Mouse (Mus musculus) kidney, postnatal 0 days (tissue): ENCODE measurements around the gene Tle3. TPM values are rescaled to one million over a fixed set of nuclear protein-coding genes. Genes with fewer than 3 reads are reported as not detected.
A peak's percentile ranks its signal among the peaks of the same experiment; 100 is the strongest.

ENCODE experiments used
- ATAC-seq: fragments of 200-750 bp; cut with Nextera tagmentation; replicated peaks from 2 replicates; pipeline ENCODE4 v1.8.0; 2017; ENCODE audit warnings: low read depth, moderate number of reproducible peaks, moderate TSS enrichment, moderate library complexity; ENCODE audit not compliant: low FRiP score
- DNase-seq: peaks from one replicate; pipeline ENCODE4 v3.0.0-alpha.2; 2016; ENCODE audit warnings: low spot score
- H3K27ac ChIP-seq: fragments of 300-500 bp; sonication (generic); 2 replicates; pipeline ENCODE4 v1.5.1; 2014; ENCODE audit warnings: mild to moderate bottlenecking
- H3K27me3 ChIP-seq: fragments of 300-500 bp; sonication (generic); 2 replicates; pipeline ENCODE4 v1.6.1; 2014; ENCODE audit warnings: low read length, mixed read lengths; ENCODE audit not compliant: insufficient read depth
- H3K36me3 ChIP-seq: fragments of 300-500 bp; sonication (generic); 2 replicates; pipeline ENCODE4 v1.6.1; 2014; ENCODE audit warnings: low read length, mixed read lengths; ENCODE audit not compliant: insufficient read depth
- H3K4me1 ChIP-seq: fragments of 300-500 bp; sonication (generic); replicated peaks from 2 replicates; pipeline ENCODE4 v1.6.1; 2014; ENCODE audit warnings: antibody characterized with exemption, low read length, mixed read lengths; ENCODE audit not compliant: insufficient read depth
- H3K4me2 ChIP-seq: fragments of 300-500 bp; sonication (generic); 2 replicates; pipeline ENCODE4 v1.6.1; 2014; ENCODE audit warnings: mild to moderate bottlenecking, low read length, moderate library complexity, mixed read lengths
- H3K4me3 ChIP-seq: fragments of 300-500 bp; sonication (generic); replicated peaks from 2 replicates; pipeline ENCODE4 v1.5.1; 2014; ENCODE audit warnings: low read depth, low read length
- H3K9ac ChIP-seq: fragments of 300-500 bp; sonication (generic); 2 replicates; pipeline ENCODE4 v1.6.1; 2014; ENCODE audit warnings: low read depth, low read length
- H3K9me3 ChIP-seq: fragments of 300-500 bp; sonication (generic); replicated peaks from 2 replicates; pipeline ENCODE4 v1.6.1; 2016; ENCODE audit warnings: low read length, inconsistent platforms, mixed read lengths
- CTCF ChIP-seq: IDR thresholded peaks from 2 replicates; pipeline ENCODE4 v1.5.1; 2016; ENCODE audit warnings: antibody characterized with exemption, low read depth, mild to moderate bottlenecking, moderate library complexity
- WGBS: fragments of 180-500 bp; shearing (Covaris S2); extraction: QIAGEN DNeasy Blood & Tissue Kit; methylation state at CpG from one replicate; pipeline ENCODE4 v1.1.7; 2014; 5-methylcytosine and 5-hydroxymethylcytosine counted together
- polyA plus RNA-seq: library from polyadenylated mRNA; unstranded; fragments of >200 nt; fragmentation: Nextera tagmentation; extraction: Ambion mirVana; gene quantifications from 2 replicates; pipeline ENCODE4 v1.2.1, GENCODE M21; 2015

Gene Tle3
- polyA plus RNA-seq, 1 experiment from 2014 or later: 22.0 TPM

GRCm38 (mm10) chr9:61326922-61327321, 45.2 kb upstream of the Tle3 start:
- DNase-seq (no peak), ATAC-seq (no peak)
- TF ChIP-seq CTCF: no peak
- H3K4me2 ChIP-seq: no peak overlapping the region
- H3K36me3 ChIP-seq: no peaks in the 10 kb centered on the region
- H3K9ac ChIP-seq: no peak overlapping the region
- H3K27ac ChIP-seq: no peak overlapping the region
- no peak overlapping the region for H3K4me3 ChIP-seq
- no peaks in the 10 kb centered on the region for H3K9me3 ChIP-seq
- no peaks in the 10 kb centered on the region for H3K4me1 ChIP-seq
- WGBS: 81% methylated on average over 8 of the region's 8 CpGs
- peaks cover 4% of the 10 kb centered on the region; the same call in 1 of the 2 replicates for H3K27me3 ChIP-seq

DNA sequence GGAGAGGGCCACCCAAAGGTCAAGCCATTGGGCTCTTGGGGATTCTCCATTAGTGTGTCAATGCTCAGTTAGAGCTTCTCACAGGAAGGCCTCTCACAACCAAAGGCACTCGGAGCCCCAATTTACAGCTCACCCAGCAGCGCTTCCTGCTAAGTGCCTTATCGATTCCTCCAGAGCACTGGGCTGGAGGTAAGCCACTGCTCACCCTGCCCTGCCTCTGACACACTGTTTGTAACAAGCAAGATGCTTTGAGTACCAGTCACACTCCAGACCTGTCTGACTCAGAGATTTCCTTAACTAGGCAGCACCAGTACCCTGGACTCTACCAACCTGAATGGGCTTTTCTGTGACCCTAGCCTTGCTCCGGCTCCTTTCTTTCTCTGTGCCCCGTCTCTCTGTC, 44.0 kb upstream of the Tle3 start:
- no peak for TF ChIP-seq CTCF
- H3K27me3 ChIP-seq: peaks cover 4% of the 10 kb centered on the region; the same call in 1 of the 2 replicates
- H3K9me3 ChIP-seq: no peaks in the 10 kb centered on the region
- H3K4me1 ChIP-seq: no peaks in the 10 kb centered on the region; the same call in 1 of the 2 replicates
- no peak overlapping the region for H3K9ac ChIP-seq
- ATAC-seq (no peak), DNase-seq (no peak)
- H3K36me3 ChIP-seq: no peaks in the 10 kb centered on the region
- H3K27ac ChIP-seq: no peak overlapping the region
- WGBS: 80% methylated on average over 5 of the region's 5 CpGs
- H3K4me3 ChIP-seq: no peak overlapping the region
- no peak overlapping the region for H3K4me2 ChIP-seq

GRCm38 (mm10) chr9:61330747-61331146, 41.4 kb upstream of the Tle3 start:
- Histone ChIP-seq H3K36me3 (no peaks in the 10 kb centered on the region), H3K9ac (no peak overlapping the region), H3K4me3 (no peak overlapping the region), H3K4me2 (no peak overlapping the region), H3K27ac (no peak overlapping the region), H3K27me3 (peaks cover 4% of the 10 kb centered on the region; the same call in 1 of the 2 replicates), H3K4me1 (no peaks in the 10 kb centered on the region; the same call in 1 of the 2 replicates), H3K9me3 (no peaks in the 10 kb centered on the region)
- no peak for ATAC-seq
- no peak for DNase-seq
- WGBS: 86% methylated on average over 9 of the region's 9 CpGs
- TF ChIP-seq CTCF: no peak

- H3K4me3 ChIP-seq: no peak overlapping the region
- H3K27ac ChIP-seq: no peak overlapping the region
- no peaks in the 10 kb centered on the region; the same call in 1 of the 2 replicates for H3K27me3 ChIP-seq
- no peak for DNase-seq
- no peak overlapping the region for H3K4me2 ChIP-seq
- 86% methylated on average over 7 of the region's 7 CpGs for WGBS
- H3K36me3 ChIP-seq: no peaks in the 10 kb centered on the region
- TF ChIP-seq CTCF: no peak
- H3K4me1 ChIP-seq: peaks cover 6% of the 10 kb centered on the region; the same call in 1 of the 2 replicates
- H3K9me3 ChIP-seq: no peaks in the 10 kb centered on the region
- no peak overlapping the region for H3K9ac ChIP-seq
- ATAC-seq: no peak
Measured at GRCm38 (mm10) chr9:61332226-61332936, 39.8 kb upstream of the Tle3 start.

DNA sequence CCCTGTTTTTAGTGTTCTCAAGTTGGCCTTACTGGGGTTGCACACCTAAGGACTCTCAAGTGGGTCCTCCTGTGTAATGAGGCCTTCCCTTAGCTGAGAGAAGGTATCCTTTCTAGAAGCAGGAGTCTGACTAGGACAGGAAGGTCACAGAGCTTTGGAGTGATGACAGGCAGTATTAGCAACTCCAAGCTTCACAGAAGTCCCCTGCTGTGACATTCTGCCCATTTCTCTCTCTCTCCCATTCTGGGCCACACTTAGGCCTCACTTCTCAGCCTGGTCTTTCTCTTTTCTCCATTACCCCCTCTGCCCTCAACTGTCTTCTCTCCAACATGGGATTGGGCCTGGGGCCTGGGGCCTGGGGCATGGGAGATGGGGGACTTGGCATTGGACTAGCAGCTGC, 36.0 kb upstream of the Tle3 start:
- Histone ChIP-seq H3K4me3 (no peak overlapping the region), H3K9ac (no peak overlapping the region), H3K9me3 (no peaks in the 10 kb centered on the region), H3K4me2 (no peak overlapping the region), H3K27ac (no peak overlapping the region), H3K36me3 (no peaks in the 10 kb centered on the region), H3K4me1 (peaks cover 8% of the 10 kb centered on the region; the same call in 1 of the 2 replicates), H3K27me3 (no peaks in the 10 kb centered on the region; the same call in none of the 2 replicates)
- ATAC-seq (no peak), DNase-seq (no peak)
- no peak for TF ChIP-seq CTCF

- TF ChIP-seq CTCF: no peak
- H3K27me3 ChIP-seq: no peaks in the 10 kb centered on the region; the same call in none of the 2 replicates
- no peaks in the 10 kb centered on the region for H3K9me3 ChIP-seq
- H3K36me3 ChIP-seq: no peaks in the 10 kb centered on the region
- H3K27ac ChIP-seq: no peak overlapping the region
- H3K4me1 ChIP-seq: peaks cover 8% of the 10 kb centered on the region; the same call in 1 of the 2 replicates
- peak; percentile 91 for DNase-seq
- no peak overlapping the region for H3K9ac ChIP-seq
- WGBS: 21% methylated on average over 17 of the region's 17 CpGs
- no peak overlapping the region; the same call in 1 of the 2 replicates for H3K4me2 ChIP-seq
- H3K4me3 ChIP-seq: no peak overlapping the region
- ATAC-seq: peak; percentile 65; the same call in 1 of the 2 replicates
Measured at GRCm38 (mm10) chr9:61336591-61337587, 35.3 kb upstream of the Tle3 start.
